Mouse (Mus musculus): ENCODE data around the gene Sc5d. TPM values are rescaled to one million over a fixed set of nuclear protein-coding genes. Genes with fewer than 3 reads are reported as not detected.

Sc5d gene
- 1,011 TPM for polyA plus RNA-seq (2014; fragmentation: Illumina TruSeq; extraction: RNeasy Lipid Tissue Mini Kit (QIAGEN cat#74804); ENCODE audit: low read depth, low replicate concordance)

GRCm38 (mm10) chr9:42264145-42264544 lies at the start of gene Sc5d:
TSS of gene Sc5d (minus strand) at chr9:42264256.

Other genes with a start within 250 kb of the Sc5d start
- gene Sorl1, start 140.0 kb downstream of the Sc5d start, polyA plus RNA-seq (2014; fragmentation: Illumina TruSeq; extraction: RNeasy Lipid Tissue Mini Kit (QIAGEN cat#74804); ENCODE audit: low read depth, low replicate concordance), result 0.50 TPM
- not detected for gene Tecta, start 135.7 kb upstream of the Sc5d start, polyA plus RNA-seq (2014; fragmentation: Illumina TruSeq; extraction: RNeasy Lipid Tissue Mini Kit (QIAGEN cat#74804); ENCODE audit: low read depth, low replicate concordance)
- gene Tbcel, start 243.6 kb upstream of the Sc5d start, polyA plus RNA-seq (2014; fragmentation: Illumina TruSeq; extraction: RNeasy Lipid Tissue Mini Kit (QIAGEN cat#74804); ENCODE audit: low read depth, low replicate concordance), result 53.0 TPM